In the genomic region with DNA sequence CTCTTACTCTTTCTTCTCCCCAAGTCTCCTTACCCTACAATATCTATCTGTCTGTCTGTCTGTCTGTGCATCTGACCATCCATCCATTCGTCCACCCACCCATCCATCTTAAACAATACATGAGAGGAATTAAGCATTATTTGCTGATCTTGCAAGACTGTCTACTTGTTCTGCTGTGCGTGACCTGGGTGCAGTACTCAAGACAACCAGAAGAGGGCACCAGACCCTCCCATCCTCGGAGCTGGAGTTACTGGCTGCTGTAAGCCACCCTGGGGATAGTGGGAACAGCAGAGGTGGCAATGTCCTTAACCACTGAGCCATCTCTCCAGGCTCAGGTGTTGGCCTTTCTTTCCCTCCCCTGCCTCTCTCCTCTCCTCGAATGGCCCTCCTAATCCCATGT, we compare ENCODE assay signal across 8 mouse cellular contexts.
DNase-seq lines count a peak whose midpoint lies in the region; ATAC-seq and TF ChIP-seq lines count a peak whose summit lies in the region.

No protein-coding gene starts in this region.

- no peak overlapping the region for H3K27ac ChIP-seq in heart, embryonic 12.5 days (ENCODE audit: poor library complexity, severe bottlenecking)
- H3K27ac ChIP-seq in limb, embryonic 10.5 days: no peak overlapping the region
- no peak overlapping the region for H3K27ac ChIP-seq in small intestine, adult 2 months (ENCODE audit: insufficient read depth, low read depth, low read length)

- H3K4me1 ChIP-seq in heart, embryonic 12.5 days (replicated peaks): peaks cover 34% of the 10 kb centered on the region
- H3K4me1 ChIP-seq in limb, embryonic 10.5 days: peaks cover 54% of the 10 kb centered on the region
- no peaks in the 10 kb centered on the region; the same call in 1 of the 2 replicates for H3K4me1 ChIP-seq in small intestine, adult 2 months (ENCODE audit: control insufficient read depth, insufficient read depth, insufficient read length, low read length)

- 58% methylated on average over 4 of the region's 4 CpGs for WGBS in heart, embryonic 12.5 days
- WGBS in limb, embryonic 10.5 days: 51% methylated on average over 4 of the region's 4 CpGs
- 48% methylated on average over 4 of the region's 4 CpGs for WGBS in small intestine, adult 2 months

- no peak overlapping the region for H3K4me3 ChIP-seq in heart, embryonic 12.5 days
- H3K4me3 ChIP-seq in limb, embryonic 10.5 days: no peak overlapping the region
- no peak overlapping the region for H3K4me3 ChIP-seq in small intestine, adult 2 months (ENCODE audit: low read depth, low read length)

- no peak overlapping the region for H3K9ac ChIP-seq in heart, embryonic 12.5 days

- ATAC-seq in heart, embryonic 12.5 days (ENCODE audit: insufficient number of reproducible peaks, low FRiP score): no peak

- peak; percentile 67; the same call in 1 of the 2 replicates for TF ChIP-seq CTCF in small intestine, adult 2 months (IDR thresholded peaks at IDR 0.05; ENCODE audit: extremely low read depth, insufficient read length, insufficient replicate concordance, low read depth, low read length)

- H3K4me2 ChIP-seq in heart, embryonic 12.5 days: no peak overlapping the region

- peak; percentile 93 for DNase-seq in heart, adult 11 months
- DNase-seq in 3134 (ENCODE audit: extremely low read depth, insufficient read length, low spot score) (peak; percentile 62), MN1 (ENCODE audit: low spot score) (peak; percentile 20)
- peak; percentile 50 for DNase-seq in fibroblast of lung, adult 2 months (ENCODE audit: low read depth)
- peak; percentile 78 for DNase-seq in limb, embryonic 10.5 days (ENCODE audit: low spot score)
- DNase-seq in urinary bladder, postnatal 10 days (ENCODE audit: low spot score): no peak

- H3K36me3 ChIP-seq in heart, embryonic 12.5 days: no peaks in the 10 kb centered on the region
- no peaks in the 10 kb centered on the region for H3K36me3 ChIP-seq in limb, embryonic 10.5 days
- H3K36me3 ChIP-seq in small intestine, adult 2 months (ENCODE audit: control insufficient read depth, insufficient read depth, low read length): no peaks in the 10 kb centered on the region

- no peak for TF ChIP-seq POLR2A in small intestine, adult 2 months (IDR thresholded peaks at IDR 0.05; ENCODE audit: low read depth, low read length)

- peaks cover 88% of the 10 kb centered on the region for H3K27me3 ChIP-seq in heart, embryonic 12.5 days (replicated peaks)
- peaks cover 99% of the 10 kb centered on the region for H3K27me3 ChIP-seq in limb, embryonic 10.5 days (ENCODE audit: low read depth, poor library complexity, severe bottlenecking)
- H3K27me3 ChIP-seq in small intestine, adult 2 months (ENCODE audit: control insufficient read depth, insufficient read depth, low read length): no peaks in the 10 kb centered on the region; the same call in 1 of the 2 replicates

- H3K9me3 ChIP-seq in heart, embryonic 12.5 days (replicated peaks): peaks cover 4% of the 10 kb centered on the region; the same call in 1 of the 2 replicates
- H3K9me3 ChIP-seq in limb, embryonic 10.5 days (replicated peaks): no peaks in the 10 kb centered on the region
